Mouse (Mus musculus): ENCODE measurements around the gene Hephl1. TPM values are rescaled to one million over a fixed set of nuclear protein-coding genes. Genes with fewer than 3 reads are reported as not detected.
"Not testable (repeated sequence)": the region's sequence is repeated elsewhere in the genome, so short reads cannot be mapped to it uniquely, and the experiment has no call there.

Hephl1 gene
- polyA plus RNA-seq, 1 experiment from 2014 or later: not detected

- DNase-seq (ENCODE audit: low read depth, low spot score) (no peak), ATAC-seq (no peak)
- POLR2A ChIA-PET: no interaction called here
- no peaks in the 10 kb centered on the region for H3K27me3 ChIP-seq
- CTCF ChIA-PET: interaction anchor here (1.5 kb wide), 1 partner anchor 34 kb away, joined by 3 read pairs; no protein-coding TSS in a partner anchor
- no peak for TF ChIP-seq CTCF (IDR thresholded peaks at IDR 0.05)
- in situ Hi-C loops (cut with MboI; ENCODE audit: low pct_unique_long_range_greater_than_20kb): no loop called here
Observed at GRCm38 (mm10) chr9:15105136-15105535, 6.8 kb downstream of the Hephl1 start.

GRCm38 (mm10) chr9:15103579-15104300 lies 8.2 kb downstream of the Hephl1 start:
- in situ Hi-C loops (cut with MboI; ENCODE audit: low pct_unique_long_range_greater_than_20kb): no loop called here
- no peaks in the 10 kb centered on the region for H3K27me3 ChIP-seq
- no peak for TF ChIP-seq CTCF (IDR thresholded peaks at IDR 0.05)
- DNase-seq (ENCODE audit: low read depth, low spot score): no peak
- CTCF ChIA-PET: no interaction called here
- no peak for ATAC-seq
- POLR2A ChIA-PET: interaction anchor here (0.8 kb wide), 1 partner anchor 40 kb away, joined by 3 read pairs; no protein-coding TSS in a partner anchor

- ChIA-PET POLR2A (no interaction called here), CTCF (interaction anchor here (1.4 kb wide), 1 partner anchor 9 kb away, joined by 3 read pairs; no protein-coding TSS in a partner anchor)
- DNase-seq (ENCODE audit: low read depth, low spot score) (no peak), ATAC-seq (no peak)
- TF ChIP-seq CTCF (IDR thresholded peaks at IDR 0.05): no peak
- in situ Hi-C loops (cut with MboI; ENCODE audit: low pct_unique_long_range_greater_than_20kb): no loop called here
- H3K27me3 ChIP-seq: no peaks in the 10 kb centered on the region
Observed at GRCm38 (mm10) chr9:15101531-15102161, 10.3 kb downstream of the Hephl1 start.

GRCm38 (mm10) chr9:15098421-15098820 lies 13.5 kb downstream of the Hephl1 start:
- CTCF ChIA-PET; DNase-seq (ENCODE audit: low read depth, low spot score); H3K27me3 ChIP-seq; POLR2A ChIA-PET; ATAC-seq; in situ Hi-C loops (cut with MboI; ENCODE audit: low pct_unique_long_range_greater_than_20kb): not testable (repeated sequence)

GRCm38 (mm10) chr9:15097172-15097571 lies 14.7 kb downstream of the Hephl1 start:
- DNase-seq (ENCODE audit: low read depth, low spot score) (no peak), ATAC-seq (no peak)
- in situ Hi-C loops (cut with MboI; ENCODE audit: low pct_unique_long_range_greater_than_20kb): no loop called here

GRCm38 (mm10) chr9:15096161-15096560 lies 15.7 kb downstream of the Hephl1 start:
- ATAC-seq (no peak), DNase-seq (ENCODE audit: low read depth, low spot score) (no peak)
- TF ChIP-seq CTCF (IDR thresholded peaks at IDR 0.05): no peak
- ChIA-PET POLR2A (no interaction called here), CTCF (no interaction called here)
- H3K27me3 ChIP-seq: peaks cover 25% of the 10 kb centered on the region
- in situ Hi-C loops (cut with MboI; ENCODE audit: low pct_unique_long_range_greater_than_20kb): no loop called here

More at GRCm38 (mm10) chr9:15097172-15097571, 14.7 kb downstream of the Hephl1 start:
- no peak for TF ChIP-seq CTCF (IDR thresholded peaks at IDR 0.05)
- peaks cover 18% of the 10 kb centered on the region for H3K27me3 ChIP-seq
- POLR2A ChIA-PET: no interaction called here
- CTCF ChIA-PET: no interaction called here

GRCm38 (mm10) chr9:15095206-15095605 lies 16.7 kb downstream of the Hephl1 start:
- no peak for TF ChIP-seq CTCF (IDR thresholded peaks at IDR 0.05)
- ATAC-seq (no peak), DNase-seq (ENCODE audit: low read depth, low spot score) (no peak)
- in situ Hi-C loops (cut with MboI; ENCODE audit: low pct_unique_long_range_greater_than_20kb): no loop called here
- ChIA-PET CTCF (no interaction called here), POLR2A (interaction anchor here (0.7 kb wide), 1 partner anchor 55 kb away, joined by 3 read pairs; no protein-coding TSS in a partner anchor)
- peaks cover 32% of the 10 kb centered on the region for H3K27me3 ChIP-seq

- ATAC-seq: peak; percentile 96
- TF ChIP-seq CTCF (IDR thresholded peaks at IDR 0.05): no peak
- DNase-seq (ENCODE audit: low read depth, low spot score): peak; percentile 30
- CTCF ChIA-PET: no interaction called here
- POLR2A ChIA-PET: interaction anchor here (0.5 kb wide), 1 partner anchor 42 kb away, joined by 3 read pairs; no protein-coding TSS in a partner anchor
- peaks cover 7% of the 10 kb centered on the region for H3K27me3 ChIP-seq
- in situ Hi-C loops (cut with MboI; ENCODE audit: low pct_unique_long_range_greater_than_20kb): no loop called here
Observed at GRCm38 (mm10) chr9:15068686-15069295, 43.1 kb downstream of the Hephl1 start.

- ATAC-seq (no peak), DNase-seq (ENCODE audit: low read depth, low spot score) (no peak)
- POLR2A ChIA-PET: no interaction called here
- CTCF ChIA-PET: no interaction called here
- no peak for TF ChIP-seq CTCF (IDR thresholded peaks at IDR 0.05)
- in situ Hi-C loops (cut with MboI; ENCODE audit: low pct_unique_long_range_greater_than_20kb): no loop called here
- H3K27me3 ChIP-seq: peaks cover 7% of the 10 kb centered on the region
Observed at GRCm38 (mm10) chr9:15067995-15068685, 43.8 kb downstream of the Hephl1 start.

GRCm38 (mm10) chr9:15064176-15064575 lies 47.7 kb downstream of the Hephl1 start:
- no peak for TF ChIP-seq CTCF (IDR thresholded peaks at IDR 0.05)
- ChIA-PET CTCF (no interaction called here), POLR2A (interaction anchor here (0.6 kb wide), 1 partner anchor 40 kb away, joined by 3 read pairs; no protein-coding TSS in a partner anchor)
- H3K27me3 ChIP-seq: peaks cover 23% of the 10 kb centered on the region
- ATAC-seq (no peak), DNase-seq (ENCODE audit: low read depth, low spot score) (no peak)
- in situ Hi-C loops (cut with MboI; ENCODE audit: low pct_unique_long_range_greater_than_20kb): no loop called here

All from Patski (cell line).